Mouse (Mus musculus) adrenal gland, adult 2 months (tissue): ENCODE results near the gene Atad3a. TPM values are rescaled to one million over a fixed set of nuclear protein-coding genes. Genes with fewer than 3 reads are reported as not detected.
"Not testable (repeated sequence)": the region's sequence is repeated elsewhere in the genome, so short reads cannot be mapped to it uniquely, and the experiment has no call there.

ENCODE experiments used
- DNase-seq: peaks from one replicate; pipeline ENCODE4 v3.0.0; 2021
- polyA plus RNA-seq: library from polyadenylated mRNA; depleted of rRNA; stranded (reverse); fragments of >200 nt; gene quantifications from 2 replicates; pipeline ENCODE4 v1.2.3, GENCODE M21; 2012
- total RNA-seq, 2 experiments: library from RNA; stranded (reverse); gene quantifications; 2 replicates each; pipeline ENCODE4 v1.2.3; 2021

Gene Atad3a
- total and polyA plus RNA-seq, 3 experiments, result 71.4 to 226 (median 90.7) TPM

DNA sequence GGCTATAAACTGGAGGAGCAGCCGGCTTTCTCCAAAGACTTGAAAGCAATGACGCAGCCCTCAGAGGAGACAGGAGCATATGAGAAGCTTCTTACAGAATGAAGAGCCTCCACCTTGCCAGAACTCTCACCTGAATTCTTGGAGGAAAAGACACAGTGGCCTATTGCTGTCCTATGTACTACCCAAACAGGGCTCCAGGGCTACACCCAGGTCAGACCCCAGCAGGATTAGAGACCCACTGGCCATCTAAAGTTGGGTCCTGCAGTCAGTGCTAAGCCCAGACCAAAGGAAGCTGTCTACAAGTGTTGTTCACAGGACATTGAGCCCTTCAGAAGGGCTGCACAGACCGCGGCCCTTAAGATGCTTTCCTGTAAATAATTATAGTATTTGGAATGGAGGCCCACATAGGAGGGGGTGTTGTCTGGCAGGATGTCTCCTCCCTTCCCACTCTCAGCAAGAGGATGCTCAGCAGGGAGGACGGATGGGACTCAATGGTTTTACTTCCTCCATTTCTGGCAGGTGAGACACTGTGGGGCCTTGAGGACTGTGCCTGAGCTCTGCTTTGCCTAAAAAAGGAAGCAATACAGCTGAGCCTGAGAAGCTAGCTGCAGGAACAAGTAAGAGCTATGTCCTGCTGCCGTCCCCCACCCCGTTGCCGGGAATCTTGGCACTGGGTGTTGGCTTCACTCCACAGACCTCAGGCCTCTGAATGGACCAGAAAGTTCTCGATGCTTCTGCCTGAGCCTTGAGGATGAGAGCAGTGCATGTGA, 14.3 kb upstream of the Atad3a start:
- DNase-seq, result peak; percentile 54

DNA sequence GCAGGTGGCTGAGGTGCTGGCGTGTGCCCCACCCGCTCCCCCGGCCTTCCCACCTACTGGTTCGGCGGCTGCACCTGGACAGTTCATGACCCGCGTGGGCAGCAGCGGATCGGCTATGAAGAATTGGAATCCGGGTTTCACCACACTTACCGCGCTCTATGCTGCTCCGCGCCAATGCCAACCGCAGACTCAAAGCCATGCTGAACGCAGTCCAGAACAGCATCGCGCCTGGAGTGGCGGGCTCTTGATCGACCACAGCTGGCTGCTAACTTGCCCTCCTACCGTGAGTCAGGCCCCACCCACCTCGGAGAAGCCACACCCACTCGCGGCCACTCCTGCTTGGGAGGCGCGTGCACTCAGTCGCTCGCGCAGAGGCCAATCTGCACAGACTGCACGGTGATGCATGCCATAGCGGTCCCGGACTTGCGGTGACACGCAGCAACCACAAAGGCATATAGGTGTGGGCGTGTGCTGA, 13.4 kb upstream of the Atad3a start, which contains the start of gene Vwa1:
TSS of gene Vwa1 (minus strand) at position 419 of the 475 bp plus-strand sequence.
- DNase-seq, result peak; percentile 94

DNA sequence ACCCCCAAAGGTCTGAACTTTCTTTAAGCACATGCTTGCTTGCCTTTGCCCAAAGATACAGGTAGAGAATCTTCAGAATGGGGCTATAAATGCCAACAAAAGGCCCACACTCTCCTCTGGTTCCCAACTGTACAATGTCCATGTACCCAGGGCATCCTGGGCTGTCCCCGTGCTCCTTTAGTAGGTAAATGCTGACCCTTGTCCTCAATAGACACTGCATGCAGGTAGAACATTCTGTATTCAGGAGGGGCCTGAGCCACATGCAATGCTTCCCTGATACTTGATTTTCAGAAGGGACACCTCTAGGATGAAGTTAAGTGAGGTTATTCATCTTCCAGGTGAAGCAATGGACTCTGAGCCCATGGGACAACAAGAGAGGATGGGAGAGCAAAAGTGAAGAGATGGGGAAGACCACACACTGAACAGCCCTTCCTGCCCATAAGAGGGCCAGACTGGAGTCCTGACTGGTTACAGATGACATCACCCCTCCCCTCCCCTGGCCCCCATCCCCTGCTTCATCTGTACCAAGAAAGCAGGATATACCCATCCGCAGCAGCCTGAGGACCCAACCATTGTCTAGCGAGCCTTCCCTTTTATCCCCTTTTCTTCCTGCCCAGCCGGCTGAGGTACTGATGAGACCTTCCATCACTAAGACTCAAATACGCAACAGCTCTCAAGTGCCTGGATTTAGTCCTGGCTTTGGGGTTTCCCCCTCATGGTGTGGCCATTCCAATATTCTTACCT, 12.6 kb upstream of the Atad3a start:
- DNase-seq, result no peak

DNA sequence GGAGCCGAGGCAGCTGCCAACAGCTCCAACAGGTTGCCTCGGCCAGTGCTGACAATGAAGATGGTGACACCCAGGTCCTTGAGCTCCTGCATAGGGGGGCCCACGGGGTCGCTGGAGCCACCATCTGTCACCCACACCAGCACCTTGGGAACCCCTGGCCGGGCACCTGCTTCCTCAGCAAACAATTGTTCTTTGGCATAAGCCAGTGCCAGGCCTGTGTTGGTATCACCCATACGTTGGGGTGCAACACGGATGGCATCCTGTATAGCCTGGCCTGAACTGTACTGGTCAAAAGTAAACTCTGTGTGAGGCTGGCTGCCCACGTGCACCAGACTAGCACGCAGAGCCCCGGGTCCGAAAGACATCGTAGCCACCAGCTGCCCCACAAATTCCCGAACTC, 11.9 kb upstream of the Atad3a start:
- no peak for DNase-seq

DNA sequence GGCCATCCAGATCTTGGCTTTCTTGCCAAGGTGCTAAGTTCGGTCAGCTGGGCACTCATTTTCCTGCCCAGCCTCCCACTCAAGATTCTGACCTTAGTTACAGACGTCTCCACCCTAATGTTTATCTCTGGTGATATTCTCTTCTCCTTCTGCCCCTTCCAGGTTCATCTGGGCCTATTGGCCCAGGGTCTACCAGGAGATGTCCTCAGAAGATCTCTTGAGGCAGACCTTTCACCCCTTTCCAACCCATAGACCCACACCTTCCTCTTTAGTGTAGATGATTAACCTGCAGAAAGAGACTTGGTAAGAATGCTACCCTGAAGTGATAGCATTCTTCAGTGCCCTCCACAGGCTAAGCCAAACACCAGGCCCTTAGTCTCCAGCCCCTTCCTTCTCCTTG, 10.8 kb upstream of the Atad3a start:
- no peak for DNase-seq

DNA sequence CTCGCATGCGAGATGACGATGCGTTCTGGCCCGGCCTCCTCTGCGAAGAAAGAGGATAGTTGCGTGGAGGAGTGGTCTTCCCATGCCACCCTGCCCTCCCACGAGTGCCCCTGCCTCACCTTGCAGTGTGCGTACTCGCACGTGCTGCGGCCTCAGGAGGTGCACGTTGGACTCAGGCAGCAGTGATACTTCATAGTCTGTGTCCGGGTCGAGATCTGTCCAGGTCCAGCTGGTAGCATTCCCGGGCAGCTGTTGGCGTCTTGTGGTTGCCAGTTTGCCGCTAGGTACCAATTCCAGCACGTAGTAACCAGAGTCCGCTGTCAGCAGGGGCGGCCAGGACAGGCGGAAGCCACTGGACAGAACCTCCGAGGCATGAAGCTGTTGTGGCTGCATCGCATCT, 9.7 kb upstream of the Atad3a start:
- DNase-seq, result no peak

DNA sequence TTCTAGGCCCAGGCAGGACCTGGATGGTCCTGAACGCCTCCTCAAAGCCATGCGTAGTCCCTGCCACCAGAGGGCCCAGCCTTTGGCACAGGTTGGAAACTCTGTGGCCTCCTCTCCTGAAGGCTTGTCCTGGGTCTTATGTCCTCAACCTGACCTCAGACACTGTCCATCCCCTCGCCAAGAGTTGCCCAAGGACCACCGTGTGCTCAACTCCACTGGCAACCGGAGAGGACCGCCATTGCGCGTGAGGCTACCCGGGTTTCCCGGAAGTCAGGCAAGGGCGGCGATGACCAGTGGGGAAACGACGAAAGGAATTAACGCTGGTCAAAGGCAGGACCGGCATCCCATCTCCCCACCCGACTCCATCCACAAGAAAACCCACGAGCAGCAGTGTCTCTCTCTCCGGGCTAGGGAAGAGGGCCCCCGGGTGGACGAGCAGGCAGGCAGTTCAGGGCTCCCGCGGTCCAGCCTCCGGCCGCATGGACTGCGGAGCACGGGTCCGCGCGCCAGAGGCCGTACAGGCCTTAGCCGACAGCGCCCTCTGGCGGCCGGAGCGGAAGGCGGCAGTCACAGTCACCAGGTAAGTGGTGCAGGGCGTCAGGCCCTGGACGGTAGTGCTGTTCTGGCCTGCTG, 9.1 kb upstream of the Atad3a start:
- peak; percentile 92 for DNase-seq

DNA sequence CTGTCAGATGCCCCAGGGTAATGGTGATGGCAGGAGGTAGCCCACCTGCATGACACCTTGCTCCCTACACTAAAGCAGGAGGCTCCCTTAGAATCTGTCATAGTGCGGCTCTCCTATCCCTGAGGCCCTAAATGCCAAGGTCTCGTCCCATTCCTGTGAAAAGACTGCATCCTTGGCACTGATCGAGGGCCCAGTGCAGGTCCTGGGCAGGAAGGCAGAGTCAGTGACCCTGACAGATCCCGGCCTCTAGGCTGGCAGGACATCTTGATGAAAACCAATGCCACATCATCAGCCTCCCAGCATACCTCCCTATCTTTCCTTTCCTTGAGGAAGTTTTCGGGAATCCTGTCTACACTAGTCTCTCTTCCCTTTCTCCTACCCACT, 8.6 kb upstream of the Atad3a start:
- peak; percentile 75 for DNase-seq

DNA sequence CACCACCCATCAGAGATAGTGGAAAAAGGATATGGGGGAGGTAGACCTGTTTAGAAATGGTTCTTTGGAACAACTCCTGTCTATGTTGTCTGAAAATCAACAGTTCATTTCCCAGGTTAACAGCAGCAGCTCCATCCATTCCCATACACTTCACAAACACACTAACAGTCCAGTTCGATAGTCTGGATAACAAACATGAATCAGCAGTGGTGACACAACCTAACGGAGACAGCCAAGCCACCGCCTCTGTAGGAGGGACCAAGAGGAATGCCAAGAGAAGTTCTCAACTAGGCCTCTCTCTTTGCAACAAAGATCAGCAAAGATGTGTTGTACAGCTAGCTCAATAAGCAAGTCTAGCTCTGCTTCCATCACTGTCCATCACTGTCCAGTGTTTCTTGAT, 1.5 kb upstream of the Atad3a start:
- DNase-seq, result peak; percentile 72

DNA sequence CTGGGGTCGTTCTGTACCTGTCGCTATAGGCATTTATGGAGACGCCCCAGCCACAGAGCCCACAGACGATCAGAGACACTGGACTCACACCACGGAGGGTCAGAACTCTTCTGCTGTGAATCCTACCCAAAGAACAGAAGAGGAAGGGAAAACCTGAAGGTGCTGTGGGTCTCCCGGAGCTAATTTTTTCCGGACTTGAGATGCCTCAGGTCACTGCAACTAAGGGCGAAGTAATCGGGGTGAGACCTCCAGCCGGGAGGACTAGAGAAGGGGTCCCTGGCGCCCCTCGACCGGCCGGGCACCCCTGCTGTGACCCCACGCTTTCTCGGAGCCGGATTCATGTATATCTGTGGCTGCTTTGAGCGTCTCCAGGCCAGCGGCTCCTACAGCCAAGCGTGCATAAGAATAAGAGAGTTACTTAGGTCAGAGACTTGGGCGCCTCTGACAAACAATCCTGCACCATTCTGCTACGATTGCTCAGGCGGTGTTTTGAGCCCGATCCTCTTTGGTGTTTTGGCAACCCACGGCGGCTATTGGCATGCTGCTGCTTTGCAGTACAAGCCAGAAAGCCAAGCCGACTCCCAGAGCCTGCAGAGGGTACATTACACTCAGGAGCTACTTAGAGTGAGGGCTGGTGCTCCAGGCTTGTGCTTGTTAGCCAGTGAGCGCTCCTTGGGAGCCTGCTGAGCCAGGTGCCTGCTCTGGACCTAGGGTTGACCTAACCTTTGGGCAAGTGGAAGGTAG, 635 bp upstream of the Atad3a start:
- DNase-seq, result peak; percentile 52

DNA sequence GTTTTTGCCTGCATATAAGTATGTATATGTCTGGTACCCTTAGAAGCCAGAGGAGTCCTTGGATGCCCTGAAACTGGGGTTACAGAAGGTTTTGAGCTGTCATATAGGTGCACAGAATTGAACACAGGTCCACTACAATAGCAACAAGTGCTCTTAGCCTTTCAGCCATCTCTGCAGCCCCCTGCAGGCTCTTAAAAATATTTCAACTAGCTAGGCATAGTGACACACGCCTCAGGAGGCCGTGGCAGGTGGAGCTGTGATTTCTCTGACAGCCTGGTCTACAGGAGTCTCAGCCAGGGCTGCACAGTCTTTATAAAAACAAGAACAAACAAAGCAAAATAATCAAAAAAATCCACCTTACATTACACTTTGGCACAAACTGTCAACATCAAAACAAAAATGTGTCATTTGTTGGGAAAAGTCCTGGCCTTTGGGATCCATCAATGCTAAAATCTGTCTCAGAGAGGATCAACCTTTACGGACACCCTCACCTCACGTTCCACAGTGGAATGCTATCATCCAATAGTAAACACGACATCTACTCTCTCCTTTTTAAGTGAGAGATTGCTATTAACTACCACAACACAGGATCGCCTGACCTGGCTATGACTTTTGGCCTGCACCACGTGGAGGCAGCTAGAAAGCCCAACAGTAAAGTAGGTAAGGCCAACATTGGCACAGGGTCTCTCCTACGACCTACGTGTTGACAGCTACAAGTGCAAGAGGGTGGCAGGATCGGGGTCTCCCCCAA, 856 bp downstream of the Atad3a start:
- peak; percentile 45 for DNase-seq

DNA sequence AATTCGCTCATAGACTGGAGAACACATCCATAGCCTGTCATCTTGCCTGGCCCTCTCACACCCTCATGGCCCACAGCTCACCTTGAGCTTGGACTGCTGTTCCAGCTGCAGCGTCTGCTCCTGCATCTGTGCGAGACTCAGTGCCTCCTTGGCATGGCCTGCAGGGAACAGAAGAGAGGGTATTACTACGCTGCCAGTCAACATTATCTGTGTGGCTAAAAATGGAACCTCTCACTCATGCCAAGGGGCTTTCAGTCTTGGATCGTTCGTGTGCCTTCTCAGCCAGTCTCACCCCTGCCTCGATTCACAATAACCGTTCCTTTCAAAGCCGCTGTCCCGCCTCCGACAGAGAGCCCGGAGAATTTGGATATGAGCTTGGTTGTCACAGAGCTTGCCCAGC, 3.9 kb downstream of the Atad3a start:
- no peak for DNase-seq

DNA sequence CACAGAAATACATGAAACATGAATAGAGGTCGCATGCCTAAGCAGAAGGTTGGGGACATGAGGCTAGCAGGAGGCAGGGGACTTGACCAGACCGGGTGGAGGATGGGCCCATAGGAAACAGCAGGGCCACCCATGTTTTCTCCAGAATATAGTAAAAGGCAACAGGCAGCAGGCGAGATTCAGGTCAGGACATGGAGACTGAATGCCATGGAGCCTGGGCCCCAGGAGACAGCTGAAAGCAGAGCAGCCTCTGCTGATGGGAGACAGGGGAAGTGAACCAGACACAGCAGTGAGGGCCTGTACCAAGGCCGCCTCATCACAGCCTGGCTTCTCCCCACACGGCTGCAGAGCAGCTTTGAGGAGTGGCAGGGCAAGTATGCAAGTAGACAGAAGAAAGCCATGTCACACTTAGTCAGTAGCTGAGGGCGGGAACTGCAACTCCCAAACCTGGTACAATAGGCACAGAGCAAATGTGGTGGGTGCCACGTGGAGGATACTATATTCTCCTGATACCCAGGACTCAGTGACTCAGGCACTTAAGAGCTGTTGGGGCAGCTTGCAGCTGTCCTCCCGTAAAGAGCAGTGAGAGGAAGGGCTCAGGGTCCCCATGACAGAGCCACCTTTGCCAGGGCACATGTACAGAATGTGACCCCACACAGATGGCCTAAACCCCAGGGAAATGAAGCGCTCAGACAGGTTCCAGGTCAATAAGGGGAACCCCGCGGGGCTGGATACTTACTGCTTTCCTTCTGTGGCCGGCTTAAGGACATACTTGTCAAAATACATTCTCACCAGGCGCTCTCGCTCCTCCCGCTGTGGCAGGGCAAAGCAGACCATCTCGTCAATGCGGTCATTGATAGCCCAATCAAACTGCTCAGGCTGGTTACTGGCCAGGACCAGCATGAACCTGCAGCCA, 14.1 kb downstream of the Atad3a start:
- no peak for DNase-seq

DNA sequence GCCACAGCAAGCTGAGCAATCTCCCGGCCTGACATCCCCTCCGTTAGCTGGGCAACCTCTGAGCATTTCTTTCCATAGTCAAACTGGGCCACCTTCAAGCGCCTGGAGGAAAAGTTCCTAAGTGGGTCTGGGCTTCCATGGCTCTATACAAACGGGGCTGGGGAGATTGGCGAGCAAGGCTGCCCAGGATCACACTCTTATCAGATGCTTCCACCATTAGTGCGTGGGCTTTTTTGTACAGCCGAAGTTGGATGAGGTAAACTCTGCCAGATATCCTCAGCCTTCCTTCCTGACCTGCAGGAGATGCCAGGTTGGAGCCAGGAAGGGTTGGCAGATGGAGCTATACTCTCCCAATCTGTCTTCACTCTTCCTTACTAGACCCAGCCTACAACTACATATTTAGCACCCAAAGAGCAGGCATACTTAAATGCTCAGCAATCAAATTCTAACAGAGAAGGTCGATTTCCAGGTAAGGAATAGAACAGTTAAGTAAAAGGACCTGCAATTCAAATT, 14.8 kb downstream of the Atad3a start:
- no peak for DNase-seq

DNA sequence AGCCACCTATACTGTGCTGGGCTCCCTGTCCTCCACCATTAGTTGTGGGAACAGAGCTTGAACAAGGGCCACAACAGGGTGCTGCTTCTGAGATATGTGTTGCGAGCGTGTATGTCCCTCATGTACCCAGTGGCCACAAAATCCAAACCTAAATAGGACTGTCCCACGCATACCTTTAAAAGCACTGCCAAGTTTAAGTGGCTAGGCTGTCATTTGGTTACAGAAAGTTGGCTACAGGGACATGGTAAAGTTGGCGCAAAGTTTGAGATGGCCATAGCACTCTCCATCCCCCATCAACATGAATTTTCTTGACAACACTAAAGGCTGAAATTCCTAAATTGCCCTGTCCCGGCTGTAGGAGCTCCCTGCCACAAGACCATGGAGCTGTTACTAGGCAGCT, 15.8 kb downstream of the Atad3a start:
- no peak for DNase-seq

DNA sequence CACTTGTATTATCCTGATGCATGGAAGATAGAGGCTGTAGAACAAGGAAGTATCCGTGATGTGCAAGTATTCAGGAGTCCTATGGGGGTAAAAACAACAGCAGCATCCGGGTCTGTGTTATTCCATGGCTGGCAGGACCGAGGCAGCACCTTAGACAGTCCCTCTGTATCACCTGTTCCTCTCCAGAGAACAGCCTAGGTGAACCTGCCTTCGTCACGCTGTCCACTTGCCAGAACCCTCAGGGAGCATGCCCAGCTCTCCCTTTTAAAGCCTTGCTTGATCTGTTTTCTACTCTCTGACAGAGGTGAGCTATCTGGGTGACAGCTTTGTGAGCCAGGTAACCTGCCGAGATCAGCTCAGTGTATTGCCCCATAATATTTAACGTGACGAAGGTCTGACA, 16.4 kb downstream of the Atad3a start:
- DNase-seq, result no peak

DNA sequence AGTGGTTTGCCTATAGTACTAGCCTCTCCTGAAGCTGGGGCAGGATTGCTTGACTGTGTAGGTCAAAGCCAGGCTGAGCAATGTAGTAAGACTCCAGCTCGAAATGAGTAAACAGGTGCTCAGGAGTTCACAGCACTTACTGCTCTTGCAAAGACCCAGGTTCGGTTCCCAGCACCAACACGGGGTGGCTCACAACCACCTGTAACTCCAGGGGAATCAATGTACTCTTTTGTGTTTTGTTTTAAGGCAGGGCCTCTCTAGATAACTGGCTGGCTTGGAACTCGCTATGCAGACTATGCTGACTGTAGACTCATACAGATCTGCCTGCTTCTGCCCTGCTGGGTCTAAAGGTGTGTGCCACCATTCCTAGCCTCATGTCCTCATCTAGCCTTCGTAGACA, 18.2 kb downstream of the Atad3a start:
- DNase-seq, result no peak

DNA sequence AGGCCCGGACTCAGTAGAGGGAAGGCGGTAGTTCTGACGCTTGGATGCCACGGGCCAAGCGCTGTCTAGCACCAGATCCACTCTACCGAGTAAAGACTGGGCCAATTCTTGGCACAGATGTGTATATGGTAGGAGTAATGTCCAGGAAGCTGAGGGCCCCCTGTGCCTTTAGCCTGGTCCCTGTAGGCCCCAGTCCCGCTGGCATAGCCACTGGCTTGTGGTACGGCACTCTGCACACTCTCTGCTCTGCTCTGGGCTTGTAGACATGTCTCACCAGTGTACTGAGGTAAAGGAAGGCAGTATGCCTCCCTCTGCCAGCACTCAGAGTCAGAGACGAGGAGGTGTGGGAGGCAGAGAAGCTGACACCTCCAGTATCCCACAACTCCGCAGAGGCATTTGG, 20.2 kb downstream of the Atad3a start:
- DNase-seq, result not testable (repeated sequence)

DNA sequence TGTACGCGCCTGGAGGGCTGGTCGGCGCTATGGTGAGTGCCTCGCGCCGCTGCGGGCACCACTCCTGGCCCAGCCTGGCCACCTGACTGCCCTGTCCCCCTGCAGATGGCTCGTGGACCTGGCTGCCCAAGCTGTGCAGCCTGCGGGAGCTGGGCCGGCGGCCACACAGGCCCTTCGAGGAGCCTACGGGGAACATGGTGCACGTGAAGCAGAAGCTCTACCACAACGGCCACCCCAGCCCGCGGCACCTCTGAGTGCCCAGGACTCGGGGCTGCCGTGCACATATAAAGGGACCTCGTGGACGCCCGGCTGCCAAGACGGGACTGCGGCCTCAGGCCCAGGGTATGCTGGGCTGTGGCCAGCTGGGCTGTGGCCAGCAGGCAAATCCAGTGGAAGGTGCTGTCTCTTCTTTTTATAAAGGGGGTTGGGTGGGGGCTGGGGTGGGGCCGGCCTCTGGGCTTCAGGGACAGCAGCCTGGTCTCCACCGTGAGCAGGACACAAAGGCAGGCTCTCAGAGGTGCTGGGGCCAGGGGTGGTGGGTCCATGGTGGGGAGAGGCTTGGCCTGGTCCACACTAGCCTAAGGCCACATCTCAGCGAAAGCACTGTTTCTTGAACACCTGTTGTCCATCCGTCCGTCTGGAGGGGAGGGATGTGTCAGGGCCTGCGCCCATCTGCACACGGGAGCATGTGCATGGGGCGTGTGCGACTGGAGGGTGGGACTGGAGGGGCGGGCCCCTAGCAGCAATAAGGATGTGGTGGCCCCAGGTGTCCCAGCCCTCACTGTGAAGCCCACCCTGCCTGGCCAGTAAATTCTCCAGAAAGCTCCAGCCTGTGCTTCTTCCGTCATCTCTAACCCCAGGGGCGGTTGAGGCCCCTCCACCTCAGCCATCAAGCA, 20.9 kb downstream of the Atad3a start:
- DNase-seq, result peak; percentile 27
